Mouse (Mus musculus): Measurements from ENCODE around the gene Grin2c. TPM values are rescaled to one million over a fixed set of nuclear protein-coding genes. Genes with fewer than 3 reads are reported as not detected.
A peak's percentile ranks its signal among the peaks of the same experiment; 100 is the strongest.

Gene Grin2c
- polyA plus RNA-seq, 1 experiment from 2014 or later, result 0.18 TPM

DNA sequence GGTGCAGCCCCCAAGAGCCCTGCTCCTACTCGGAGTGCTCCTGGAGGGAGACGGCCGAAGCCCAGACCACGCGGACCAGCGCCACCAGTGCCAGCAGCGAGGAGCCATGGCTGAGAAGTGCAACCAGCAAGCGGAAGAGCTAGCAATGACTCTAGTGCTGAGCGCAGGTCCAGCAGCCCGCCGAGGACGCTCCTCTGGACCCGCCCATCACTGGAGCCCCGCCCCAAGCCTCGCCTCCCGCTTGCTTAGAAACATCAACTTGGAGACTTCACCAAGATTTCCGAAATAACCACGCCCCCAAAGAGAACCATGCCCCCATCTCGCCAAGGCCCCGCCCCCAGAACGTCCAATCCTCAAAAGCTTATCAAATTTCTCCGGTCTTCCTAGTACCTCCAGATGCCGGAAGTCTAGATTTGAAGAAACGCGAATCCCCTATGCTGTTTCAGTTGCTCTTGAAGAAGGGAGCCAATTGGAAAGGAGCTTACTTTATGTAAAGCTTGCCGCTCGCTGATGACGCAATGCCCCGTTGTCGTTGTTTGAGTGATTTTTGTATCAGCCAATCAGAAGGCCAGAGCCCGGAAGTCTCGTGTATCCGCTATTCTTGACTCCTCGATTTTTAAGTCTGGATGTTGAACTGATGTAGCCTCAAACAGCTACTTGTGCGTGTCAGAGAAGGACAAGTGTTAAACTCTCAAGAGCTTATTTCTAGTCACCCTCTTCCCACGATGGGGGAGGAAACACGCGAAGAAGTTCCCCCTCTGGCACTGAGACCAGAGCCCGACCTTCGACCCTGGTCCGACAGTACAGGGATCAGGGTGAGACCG is 9.9 kb upstream of the Grin2c start, which contains the start of gene Fdxr:
TSS of gene Fdxr (minus strand) at position 271 of the 824 bp plus-strand sequence.
- Histone ChIP-seq H3K4me3 (ENCODE audit: low read depth, low read length) (peak within 1 kb of the TSS; percentile 45), H3K27me3 (ENCODE audit: control insufficient read depth, insufficient read depth, low read length) (no peaks in the 10 kb centered on the region), H3K4me1 (ENCODE audit: control insufficient read depth, insufficient read depth, low read length) (peaks cover 17% of the 10 kb centered on the region), H3K9me3 (ENCODE audit: control insufficient read depth, low read length) (no peaks in the 10 kb centered on the region), H3K9ac (ENCODE audit: low read length) (peak within 1 kb of the TSS; percentile 77), H3K36me3 (ENCODE audit: control insufficient read depth, insufficient read depth, low read length) (no peaks in the 10 kb centered on the region), H3K27ac (ENCODE audit: low read depth, low read length) (peak within 1 kb of the TSS; percentile 38), H3K4me2 (peak within 1 kb of the TSS; percentile 69)
- peak; percentile 100 for DNase-seq (ENCODE audit: low spot score, missing footprints)
- ATAC-seq (ENCODE audit: low FRiP score), result peak; percentile 95
- under 1% methylated on average over 42 of the region's 42 CpGs for WGBS

DNA sequence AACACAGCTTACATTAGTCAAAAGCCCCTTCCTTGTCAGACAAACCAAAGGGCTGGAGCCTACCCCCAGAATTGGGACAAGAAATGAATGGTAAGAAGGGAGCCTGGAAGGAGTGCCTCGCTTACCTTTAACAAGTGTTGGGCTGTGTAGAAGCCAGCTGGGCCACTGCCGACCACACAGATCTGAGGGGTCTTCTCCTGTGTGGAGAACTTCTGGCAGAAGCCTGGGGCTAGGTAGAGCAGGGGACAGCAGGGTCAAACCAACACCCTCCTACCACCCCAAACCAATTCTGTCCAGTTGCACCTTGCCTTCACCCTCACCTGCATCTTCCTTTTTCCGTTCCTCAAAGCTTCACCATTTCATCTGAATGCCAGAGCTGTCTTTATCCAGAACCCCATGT is 8.9 kb upstream of the Grin2c start:
- Histone ChIP-seq H3K4me2 (peak overlapping the region; percentile 67), H3K36me3 (ENCODE audit: control insufficient read depth, insufficient read depth, low read length) (no peaks in the 10 kb centered on the region), H3K9me3 (ENCODE audit: control insufficient read depth, low read length) (no peaks in the 10 kb centered on the region), H3K4me1 (ENCODE audit: control insufficient read depth, insufficient read depth, low read length) (peaks cover 17% of the 10 kb centered on the region), H3K4me3 (ENCODE audit: low read depth, low read length) (peak overlapping the region; percentile 45), H3K27ac (ENCODE audit: low read depth, low read length) (no peak overlapping the region), H3K9ac (ENCODE audit: low read length) (peak overlapping the region; percentile 77), H3K27me3 (ENCODE audit: control insufficient read depth, insufficient read depth, low read length) (no peaks in the 10 kb centered on the region)
- ATAC-seq (ENCODE audit: low FRiP score), result no peak
- DNase-seq (ENCODE audit: low spot score, missing footprints), result no peak
- 69% methylated on average over 3 of the region's 3 CpGs for WGBS

DNA sequence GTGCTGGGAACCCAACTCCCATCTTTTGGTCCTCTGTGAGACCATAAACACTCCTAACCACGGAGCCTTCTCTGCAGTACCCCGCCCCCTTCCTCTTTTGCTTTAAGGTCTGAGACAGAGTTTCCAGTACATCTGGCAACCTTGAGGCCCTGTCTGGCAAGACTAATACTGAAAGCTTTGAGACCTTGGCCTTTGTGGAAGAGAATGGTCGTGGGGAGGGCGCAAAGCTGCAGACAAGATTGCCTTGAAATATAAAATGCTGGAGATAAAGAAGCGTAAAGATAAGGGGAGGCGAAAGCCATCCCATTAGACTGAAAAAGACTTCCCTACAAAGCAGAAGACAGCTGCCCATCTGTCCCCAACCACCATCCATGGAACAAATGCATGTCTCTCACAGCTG is 8.5 kb upstream of the Grin2c start:
- no peak for ATAC-seq (ENCODE audit: low FRiP score)
- Histone ChIP-seq H3K9ac (ENCODE audit: low read length) (no peak overlapping the region), H3K9me3 (ENCODE audit: control insufficient read depth, low read length) (no peaks in the 10 kb centered on the region), H3K27ac (ENCODE audit: low read depth, low read length) (no peak overlapping the region), H3K36me3 (ENCODE audit: control insufficient read depth, insufficient read depth, low read length) (no peaks in the 10 kb centered on the region), H3K4me3 (ENCODE audit: low read depth, low read length) (no peak overlapping the region), H3K27me3 (ENCODE audit: control insufficient read depth, insufficient read depth, low read length) (no peaks in the 10 kb centered on the region), H3K4me1 (ENCODE audit: control insufficient read depth, insufficient read depth, low read length) (peaks cover 17% of the 10 kb centered on the region), H3K4me2 (no peak overlapping the region)
- no peak for DNase-seq (ENCODE audit: low spot score, missing footprints)
- 89% methylated on average over 6 of the region's 6 CpGs for WGBS

DNA sequence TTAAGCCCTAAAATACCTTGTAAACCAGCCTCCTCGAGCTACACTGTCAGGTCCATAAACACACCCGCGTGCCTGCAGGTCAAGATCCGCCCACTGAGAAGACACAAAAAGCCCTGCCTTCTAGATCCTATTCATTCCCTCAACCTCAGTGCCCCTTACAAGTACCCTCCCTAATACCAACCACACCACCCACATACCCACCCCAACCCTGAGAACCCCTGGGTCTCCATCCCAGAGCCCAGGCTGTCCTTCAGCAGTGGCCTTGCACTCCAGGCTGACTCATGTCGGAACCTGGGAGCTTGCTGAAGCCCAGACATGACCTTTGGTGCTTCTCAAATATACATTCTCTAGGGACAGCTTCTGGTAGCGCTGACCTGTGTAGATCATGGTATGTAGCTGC is 7.7 kb upstream of the Grin2c start:
- Histone ChIP-seq H3K4me3 (ENCODE audit: low read depth, low read length) (no peak overlapping the region), H3K27ac (ENCODE audit: low read depth, low read length) (no peak overlapping the region), H3K9ac (ENCODE audit: low read length) (no peak overlapping the region), H3K4me1 (ENCODE audit: control insufficient read depth, insufficient read depth, low read length) (peaks cover 20% of the 10 kb centered on the region), H3K4me2 (no peak overlapping the region), H3K27me3 (ENCODE audit: control insufficient read depth, insufficient read depth, low read length) (no peaks in the 10 kb centered on the region), H3K36me3 (ENCODE audit: control insufficient read depth, insufficient read depth, low read length) (no peaks in the 10 kb centered on the region), H3K9me3 (ENCODE audit: control insufficient read depth, low read length) (no peaks in the 10 kb centered on the region)
- ATAC-seq (ENCODE audit: low FRiP score) (no peak), DNase-seq (ENCODE audit: low spot score, missing footprints) (no peak)
- 90% methylated on average over 6 of the region's 6 CpGs for WGBS

DNA sequence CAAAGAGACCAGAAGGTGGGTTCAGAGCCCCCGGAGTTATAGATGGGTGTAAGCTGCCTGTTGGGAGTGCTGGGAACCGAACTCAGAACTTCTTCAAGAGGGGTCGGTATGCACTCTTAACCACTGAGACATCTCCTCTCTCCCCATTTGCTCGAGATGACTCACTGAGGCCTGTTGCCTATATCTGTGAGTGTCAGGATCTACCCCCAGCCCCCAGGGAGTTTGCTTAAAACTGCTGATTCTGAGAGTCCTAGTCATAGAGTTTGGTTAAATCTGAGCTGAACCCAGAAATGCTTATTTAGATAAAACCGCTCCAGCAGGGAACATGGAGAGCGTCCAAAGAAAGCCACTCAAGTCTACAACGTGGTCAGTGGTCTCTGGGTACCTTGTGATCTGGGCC is 7.1 kb upstream of the Grin2c start:
- H3K9me3 ChIP-seq (ENCODE audit: control insufficient read depth, low read length), result no peaks in the 10 kb centered on the region
- no peak overlapping the region for H3K27ac ChIP-seq (ENCODE audit: low read depth, low read length)
- H3K4me2 ChIP-seq, result no peak overlapping the region
- H3K9ac ChIP-seq (ENCODE audit: low read length), result no peak overlapping the region
- H3K36me3 ChIP-seq (ENCODE audit: control insufficient read depth, insufficient read depth, low read length), result no peaks in the 10 kb centered on the region
- 86% methylated on average over 7 of the region's 7 CpGs for WGBS
- DNase-seq (ENCODE audit: low spot score, missing footprints) (no peak), ATAC-seq (ENCODE audit: low FRiP score) (no peak)
- H3K4me3 ChIP-seq (ENCODE audit: low read depth, low read length), result no peak overlapping the region
- H3K27me3 ChIP-seq (ENCODE audit: control insufficient read depth, insufficient read depth, low read length), result no peaks in the 10 kb centered on the region
- peaks cover 20% of the 10 kb centered on the region for H3K4me1 ChIP-seq (ENCODE audit: control insufficient read depth, insufficient read depth, low read length)

DNA sequence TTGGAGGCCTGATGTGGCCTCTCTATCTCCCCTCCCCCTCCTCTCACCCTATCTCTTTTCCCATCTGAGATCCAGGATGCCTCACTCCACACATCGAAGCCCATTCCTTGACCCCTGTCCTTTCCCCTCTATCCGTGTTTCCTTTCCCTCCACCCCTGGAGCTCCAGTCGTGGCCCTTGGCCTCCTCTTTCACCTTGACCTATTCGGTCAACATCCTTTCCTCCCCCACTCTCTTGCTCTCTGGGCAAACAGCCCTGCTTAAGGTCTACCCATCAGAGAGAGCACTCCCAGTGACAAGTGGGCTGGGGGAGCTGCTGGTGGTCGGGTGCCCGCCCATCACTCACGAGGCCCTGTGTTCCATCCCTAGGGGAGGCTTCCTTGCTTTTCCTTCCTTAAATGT is 6.7 kb upstream of the Grin2c start:
- 80% methylated on average over 7 of the region's 7 CpGs for WGBS
- Histone ChIP-seq H3K27ac (ENCODE audit: low read depth, low read length) (no peak overlapping the region), H3K27me3 (ENCODE audit: control insufficient read depth, insufficient read depth, low read length) (no peaks in the 10 kb centered on the region), H3K4me3 (ENCODE audit: low read depth, low read length) (no peak overlapping the region), H3K4me1 (ENCODE audit: control insufficient read depth, insufficient read depth, low read length) (peaks cover 20% of the 10 kb centered on the region), H3K9me3 (ENCODE audit: control insufficient read depth, low read length) (no peaks in the 10 kb centered on the region), H3K36me3 (ENCODE audit: control insufficient read depth, insufficient read depth, low read length) (no peaks in the 10 kb centered on the region), H3K4me2 (no peak overlapping the region), H3K9ac (ENCODE audit: low read length) (no peak overlapping the region)
- DNase-seq (ENCODE audit: low spot score, missing footprints) (no peak), ATAC-seq (ENCODE audit: low FRiP score) (no peak)

DNA sequence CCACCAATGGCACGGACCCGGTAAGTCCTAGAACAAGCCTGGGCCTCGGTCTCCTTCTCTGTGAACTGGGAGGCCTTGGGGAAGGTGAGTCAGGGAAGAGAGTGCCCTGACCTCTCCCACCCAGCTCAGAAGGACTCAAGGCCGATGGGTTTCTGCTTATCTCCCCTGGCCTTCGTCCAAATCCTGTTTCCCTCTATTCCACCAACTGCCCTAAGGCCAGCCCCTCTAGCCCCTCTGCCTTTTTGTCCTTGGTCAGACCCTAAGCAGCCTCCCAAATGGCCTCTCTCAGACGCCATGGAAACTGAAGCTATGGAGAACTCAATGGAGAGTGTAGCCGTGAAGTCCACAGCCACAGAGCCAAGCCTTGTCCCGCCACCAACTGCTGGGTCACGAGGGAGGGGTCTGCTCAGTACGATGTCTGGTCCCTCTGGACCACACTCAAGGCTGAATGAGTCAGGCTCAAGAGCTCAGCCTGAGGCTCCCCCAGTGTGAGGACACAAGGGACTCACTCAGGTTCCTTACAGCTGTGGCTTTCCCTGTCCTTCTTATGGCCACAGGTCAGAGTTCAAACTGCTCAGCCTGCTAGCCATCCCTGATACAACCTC is 6.0 kb upstream of the Grin2c start:
- no peak for DNase-seq (ENCODE audit: low spot score, missing footprints)
- WGBS, result 66% methylated on average over 10 of the region's 10 CpGs
- H3K27ac ChIP-seq (ENCODE audit: low read depth, low read length), result no peak overlapping the region
- ATAC-seq (ENCODE audit: low FRiP score), result no peak
- H3K36me3 ChIP-seq (ENCODE audit: control insufficient read depth, insufficient read depth, low read length), result no peaks in the 10 kb centered on the region
- no peak overlapping the region for H3K4me2 ChIP-seq
- H3K4me3 ChIP-seq (ENCODE audit: low read depth, low read length), result no peak overlapping the region
- H3K9ac ChIP-seq (ENCODE audit: low read length), result no peak overlapping the region
- H3K27me3 ChIP-seq (ENCODE audit: control insufficient read depth, insufficient read depth, low read length), result peaks cover 7% of the 10 kb centered on the region
- no peaks in the 10 kb centered on the region for H3K9me3 ChIP-seq (ENCODE audit: control insufficient read depth, low read length)
- H3K4me1 ChIP-seq (ENCODE audit: control insufficient read depth, insufficient read depth, low read length), result peaks cover 18% of the 10 kb centered on the region

DNA sequence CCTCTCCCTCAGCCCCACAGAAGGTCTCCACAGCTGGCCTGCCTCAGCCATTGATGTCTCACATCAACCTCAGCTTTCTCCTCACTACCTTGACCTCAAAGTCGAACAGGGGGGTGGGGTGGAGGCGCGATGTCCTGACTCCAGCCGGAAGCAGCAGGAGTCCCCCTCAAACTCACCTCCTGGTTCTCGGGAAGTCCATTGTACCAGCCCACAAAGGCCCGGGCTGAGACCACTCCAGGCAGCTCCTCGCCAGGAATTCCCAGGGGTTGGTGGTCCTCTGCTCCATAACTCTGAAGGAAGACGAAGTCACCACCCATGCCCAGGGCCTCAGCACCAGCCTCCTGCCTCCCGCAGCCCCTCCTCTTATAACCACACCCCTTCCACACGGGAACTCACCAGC is 4.4 kb upstream of the Grin2c start:
- Histone ChIP-seq H3K9ac (ENCODE audit: low read length) (no peak overlapping the region), H3K27ac (ENCODE audit: low read depth, low read length) (no peak overlapping the region), H3K4me3 (ENCODE audit: low read depth, low read length) (no peak overlapping the region), H3K4me2 (no peak overlapping the region), H3K4me1 (ENCODE audit: control insufficient read depth, insufficient read depth, low read length) (peaks cover 18% of the 10 kb centered on the region), H3K36me3 (ENCODE audit: control insufficient read depth, insufficient read depth, low read length) (no peaks in the 10 kb centered on the region), H3K9me3 (ENCODE audit: control insufficient read depth, low read length) (no peaks in the 10 kb centered on the region), H3K27me3 (ENCODE audit: control insufficient read depth, insufficient read depth, low read length) (peaks cover 22% of the 10 kb centered on the region)
- 80% methylated on average over 10 of the region's 10 CpGs for WGBS
- ATAC-seq (ENCODE audit: low FRiP score), result no peak
- no peak for DNase-seq (ENCODE audit: low spot score, missing footprints)

DNA sequence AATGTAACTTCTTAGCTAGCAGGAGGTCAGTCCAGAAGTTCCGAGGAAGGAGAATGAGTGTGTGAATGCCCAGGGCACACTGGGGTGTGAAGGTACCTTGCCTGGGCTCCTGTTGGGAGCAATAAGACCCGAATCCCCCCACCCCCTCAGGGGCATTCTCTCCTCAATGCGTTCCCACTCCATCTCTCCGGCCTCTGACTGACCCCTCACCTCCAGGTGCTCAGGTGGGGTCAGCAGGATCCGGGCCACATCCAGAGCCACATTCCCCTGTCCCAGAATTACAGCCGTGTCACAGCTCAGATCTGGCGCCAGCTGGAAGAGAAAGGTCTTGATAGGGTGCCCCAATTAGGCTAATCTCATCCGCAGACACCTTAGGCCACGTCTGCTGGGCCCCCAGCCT is 4.0 kb upstream of the Grin2c start:
- WGBS, result 77% methylated on average over 9 of the region's 9 CpGs
- ATAC-seq (ENCODE audit: low FRiP score) (no peak), DNase-seq (ENCODE audit: low spot score, missing footprints) (no peak)
- Histone ChIP-seq H3K4me2 (no peak overlapping the region), H3K27me3 (ENCODE audit: control insufficient read depth, insufficient read depth, low read length) (peaks cover 26% of the 10 kb centered on the region), H3K9ac (ENCODE audit: low read length) (no peak overlapping the region), H3K4me3 (ENCODE audit: low read depth, low read length) (no peak overlapping the region), H3K27ac (ENCODE audit: low read depth, low read length) (no peak overlapping the region), H3K36me3 (ENCODE audit: control insufficient read depth, insufficient read depth, low read length) (no peaks in the 10 kb centered on the region), H3K4me1 (ENCODE audit: control insufficient read depth, insufficient read depth, low read length) (peaks cover 15% of the 10 kb centered on the region), H3K9me3 (ENCODE audit: control insufficient read depth, low read length) (no peaks in the 10 kb centered on the region)

Measured in midbrain, embryonic 11.5 days (tissue).